Mouse (Mus musculus) embryonic facial prominence, embryonic 12.5 days (tissue): ENCODE measurements around the gene Gm10337. TPM values are rescaled to one million over a fixed set of nuclear protein-coding genes. Genes with fewer than 3 reads are reported as not detected.
A peak's percentile ranks its signal among the peaks of the same experiment; 100 is the strongest.

Experiments
- ATAC-seq: fragments of 200-750 bp; cut with Nextera tagmentation; 2 replicates; pipeline ENCODE4 v1.8.0; 2017; ENCODE audit not compliant: insufficient number of reproducible peaks, insufficient read depth, low FRiP score, low TSS enrichment
- H3K27ac ChIP-seq: fragments of 300-500 bp; sonication (generic); 2 replicates; pipeline ENCODE4 v1.5.1; 2016; ENCODE audit warnings: mild to moderate bottlenecking
- H3K27me3 ChIP-seq: fragments of 300-500 bp; sonication (generic); 2 replicates; pipeline ENCODE4 v1.6.1; 2016; ENCODE audit warnings: mild to moderate bottlenecking, moderate library complexity
- H3K36me3 ChIP-seq: fragments of 300-500 bp; sonication (generic); 2 replicates; pipeline ENCODE4 v1.6.1; 2016; ENCODE audit warnings: mild to moderate bottlenecking
- H3K4me1 ChIP-seq: fragments of 300-500 bp; sonication (generic); 2 replicates; pipeline ENCODE4 v1.6.1; 2016
- H3K4me2 ChIP-seq: fragments of 300-500 bp; sonication (generic); replicated peaks from 2 replicates; pipeline ENCODE4 v1.6.1; 2016; ENCODE audit warnings: mild to moderate bottlenecking, moderate library complexity
- H3K4me3 ChIP-seq: fragments of 300-500 bp; sonication (generic); 2 replicates; pipeline ENCODE4 v1.5.1; 2016; ENCODE audit warnings: mild to moderate bottlenecking
- H3K9ac ChIP-seq: fragments of 300-500 bp; sonication (generic); 2 replicates; pipeline ENCODE4 v1.6.1; 2016; ENCODE audit warnings: mild to moderate bottlenecking, moderate library complexity
- H3K9me3 ChIP-seq: fragments of 300-500 bp; sonication (generic); 2 replicates; pipeline ENCODE4 v1.6.1; 2016; ENCODE audit warnings: mild to moderate bottlenecking, moderate library complexity
- WGBS: fragments of 180-500 bp; shearing (Covaris S2); methylation state at CpG from one replicate; pipeline ENCODE4 v1.1.7; 2016; 5-methylcytosine and 5-hydroxymethylcytosine counted together
- polyA plus RNA-seq: library from polyadenylated mRNA; unstranded; fragments of >200 nt; fragmentation: Nextera tagmentation; extraction: Ambion mirVana; gene quantifications from 2 replicates; pipeline ENCODE4 v1.2.1, GENCODE M21; 2016

The Gm10337 gene
- polyA plus RNA-seq, 1 experiment from 2014 or later: not detected

DNA sequence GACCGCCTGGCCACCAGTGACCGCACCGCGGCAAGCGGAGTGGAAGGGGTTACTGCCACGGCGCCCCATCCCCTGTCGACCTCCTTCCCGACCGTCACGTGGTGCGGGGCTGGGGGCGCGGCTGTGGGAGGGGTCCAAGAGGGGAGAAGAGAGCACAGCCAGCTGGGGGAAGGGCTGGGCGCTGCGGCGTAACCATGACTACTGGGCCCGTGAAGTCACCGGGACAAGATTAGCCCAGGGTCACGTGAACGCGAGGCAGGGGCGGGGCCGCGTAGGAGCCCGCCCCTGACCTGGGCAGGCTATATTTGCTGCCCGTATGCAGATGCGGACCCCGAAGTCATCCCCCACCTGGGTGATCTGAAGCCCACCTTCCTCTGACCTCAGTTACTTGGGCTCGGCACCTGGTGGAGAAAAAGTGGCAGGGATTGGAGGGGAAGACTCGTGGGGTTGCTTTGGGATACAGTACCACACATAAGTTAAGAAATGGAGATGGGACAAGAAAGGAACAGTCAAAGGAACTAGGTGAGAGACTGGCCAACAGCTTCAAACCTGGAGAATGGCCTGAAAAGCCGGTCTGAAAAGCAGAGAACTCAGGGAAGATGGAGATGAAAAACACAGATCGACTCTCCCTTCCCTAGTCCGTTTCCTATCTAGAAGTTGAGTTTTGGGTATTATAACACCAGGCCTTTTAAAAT lies 7.2 kb downstream of the Gm10337 start:
- peak overlapping the region; percentile 64 for H3K9ac ChIP-seq
- H3K27me3 ChIP-seq: no peaks in the 10 kb centered on the region
- peak; percentile 89 for ATAC-seq
- H3K36me3 ChIP-seq: no peaks in the 10 kb centered on the region
- peak overlapping the region; percentile 76 for H3K4me2 ChIP-seq
- peak overlapping the region; percentile 89 for H3K27ac ChIP-seq
- 2% methylated on average over 34 of the region's 34 CpGs for WGBS
- no peaks in the 10 kb centered on the region for H3K9me3 ChIP-seq
- peaks cover 38% of the 10 kb centered on the region for H3K4me1 ChIP-seq
- H3K4me3 ChIP-seq: peak overlapping the region; percentile 64

DNA sequence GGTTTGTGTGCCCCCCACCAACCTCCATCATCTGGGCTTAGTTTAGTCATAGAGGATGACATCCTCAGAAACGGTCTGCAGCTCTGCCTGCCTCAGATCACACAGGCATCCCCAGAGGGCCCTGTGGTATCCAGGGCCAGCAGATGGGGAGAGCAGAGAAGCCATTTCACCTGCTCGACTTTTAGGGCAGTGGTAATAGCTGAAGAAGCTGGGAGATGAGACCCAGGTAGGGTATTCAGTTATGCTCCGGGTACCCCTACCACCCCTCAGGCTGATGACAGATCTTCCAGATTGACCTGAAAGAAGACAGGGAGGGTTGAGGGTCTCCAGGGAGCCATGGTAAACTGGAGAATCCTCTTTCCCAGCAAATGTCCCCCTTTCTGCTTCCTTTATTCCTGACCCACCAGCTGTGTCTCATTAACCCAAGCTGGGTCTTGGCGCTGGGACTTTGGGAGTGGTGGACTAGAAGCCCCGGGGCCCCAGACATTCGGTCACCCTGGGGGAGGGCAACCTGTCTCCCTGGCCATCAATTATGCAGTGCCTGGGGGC lies 7.8 kb downstream of the Gm10337 start:
- Histone ChIP-seq H3K4me1 (peaks cover 44% of the 10 kb centered on the region), H3K27ac (peak overlapping the region; percentile 89), H3K36me3 (no peaks in the 10 kb centered on the region), H3K4me2 (peak overlapping the region; percentile 76), H3K9me3 (no peaks in the 10 kb centered on the region), H3K4me3 (no peak overlapping the region), H3K9ac (peak overlapping the region; percentile 33), H3K27me3 (no peaks in the 10 kb centered on the region)
- ATAC-seq: no peak
- WGBS: 10% methylated on average over 6 of the region's 6 CpGs

DNA sequence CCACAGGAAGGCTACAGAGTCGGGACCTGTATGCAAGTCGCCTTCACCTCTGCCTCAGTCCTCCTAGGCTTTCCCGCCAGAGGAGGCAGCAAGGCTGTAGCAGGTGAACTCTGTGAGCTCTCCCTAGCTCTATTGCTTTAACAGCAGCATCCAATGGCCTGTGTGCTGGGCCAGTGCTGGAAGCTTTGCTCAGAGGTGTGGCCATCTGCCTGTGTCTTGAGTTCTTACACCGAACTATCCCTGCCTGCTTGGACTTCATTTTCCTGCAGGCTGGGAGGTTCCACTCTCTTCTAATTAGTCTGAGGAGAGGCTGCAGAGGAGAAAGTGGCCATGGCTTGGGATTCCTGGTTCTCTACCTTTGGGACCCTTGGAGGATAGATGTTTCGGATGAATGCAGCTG lies 8.5 kb downstream of the Gm10337 start:
- ATAC-seq: no peak

DNA sequence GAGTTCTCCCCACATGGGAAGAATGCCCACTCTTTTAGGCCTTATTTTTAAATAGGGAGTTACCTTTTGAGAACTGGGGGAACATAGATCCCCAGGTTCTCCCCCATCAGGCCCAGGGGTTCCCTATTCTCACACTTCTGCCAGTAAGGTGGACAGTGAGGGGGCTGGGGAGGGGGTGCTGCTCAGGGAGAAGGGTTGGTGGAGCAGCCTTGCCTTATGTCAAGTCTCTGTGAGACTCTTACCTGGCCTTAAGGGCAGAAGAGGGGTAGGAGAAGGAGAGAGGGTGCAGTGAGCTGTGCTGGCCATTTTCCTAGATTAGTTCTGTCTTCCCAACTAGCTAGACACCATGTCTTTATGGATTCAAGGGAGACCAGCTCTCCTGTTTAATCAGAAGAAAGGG lies 8.9 kb downstream of the Gm10337 start:
- Histone ChIP-seq H3K36me3 (no peaks in the 10 kb centered on the region), H3K9ac (no peak overlapping the region), H3K4me2 (no peak overlapping the region), H3K9me3 (no peaks in the 10 kb centered on the region), H3K4me1 (peaks cover 44% of the 10 kb centered on the region), H3K4me3 (no peak overlapping the region), H3K27me3 (no peaks in the 10 kb centered on the region), H3K27ac (peak overlapping the region; percentile 89; the same call in 1 of the 2 replicates)
- no peak for ATAC-seq

More for the DNA sequence above, 8.5 kb downstream of the Gm10337 start:
- Histone ChIP-seq H3K27ac (peak overlapping the region; percentile 89), H3K4me1 (peaks cover 44% of the 10 kb centered on the region), H3K4me3 (no peak overlapping the region), H3K36me3 (no peaks in the 10 kb centered on the region), H3K9ac (peak overlapping the region; percentile 33), H3K4me2 (peak overlapping the region; percentile 76), H3K27me3 (no peaks in the 10 kb centered on the region), H3K9me3 (no peaks in the 10 kb centered on the region)
- 22% methylated on average over 5 of the region's 5 CpGs for WGBS

DNA sequence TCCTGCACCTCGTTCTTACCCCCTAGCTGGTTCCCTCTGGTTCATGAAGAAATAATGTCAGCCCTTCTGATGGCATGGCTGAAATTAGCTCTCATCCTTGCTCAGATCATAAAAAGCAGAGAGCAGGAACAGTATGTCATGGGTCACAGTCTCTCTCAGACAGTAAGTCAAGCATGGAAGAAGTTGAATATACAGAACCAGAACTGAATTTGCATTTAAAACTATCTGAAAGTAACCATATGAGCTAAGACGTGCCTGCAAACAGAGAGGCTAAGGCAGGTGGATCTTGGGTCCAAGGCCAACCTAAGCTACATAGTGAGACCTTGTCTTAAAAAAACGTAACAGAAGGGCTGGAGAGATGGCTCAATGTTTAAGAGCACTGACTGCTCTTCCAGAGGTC lies 9.5 kb downstream of the Gm10337 start:
- 81% methylated on average over 3 of the region's 3 CpGs for WGBS
- no peak overlapping the region for H3K4me2 ChIP-seq
- no peaks in the 10 kb centered on the region for H3K9me3 ChIP-seq
- H3K27ac ChIP-seq: peak overlapping the region; percentile 89; the same call in 1 of the 2 replicates
- H3K36me3 ChIP-seq: no peaks in the 10 kb centered on the region
- no peak overlapping the region for H3K4me3 ChIP-seq
- no peak overlapping the region for H3K9ac ChIP-seq
- H3K4me1 ChIP-seq: peaks cover 44% of the 10 kb centered on the region
- H3K27me3 ChIP-seq: no peaks in the 10 kb centered on the region
- no peak for ATAC-seq

DNA sequence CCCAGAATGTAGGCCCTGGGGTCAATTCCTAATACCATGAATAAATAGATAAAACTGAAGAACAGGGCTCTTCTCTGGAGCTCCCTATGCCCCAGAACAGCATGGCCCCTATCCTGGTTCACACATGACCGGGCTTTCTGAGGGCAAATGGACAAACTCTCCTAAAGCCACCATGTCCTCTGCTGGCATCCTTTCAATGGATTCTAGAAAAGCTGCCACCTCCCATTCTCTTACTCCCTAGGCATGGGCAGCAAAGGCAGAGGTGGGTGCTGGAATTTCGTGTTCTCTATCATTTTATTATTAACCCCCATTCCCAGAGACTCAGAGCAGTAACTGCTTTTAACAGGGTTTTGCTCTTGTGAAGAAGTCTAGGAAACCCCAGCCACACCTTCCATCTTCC lies 11.7 kb downstream of the Gm10337 start:
- Histone ChIP-seq H3K4me3 (peak overlapping the region; percentile 53; the same call in 1 of the 2 replicates), H3K9me3 (no peaks in the 10 kb centered on the region)
- WGBS: 90% methylated on average over 2 of the region's 2 CpGs

DNA sequence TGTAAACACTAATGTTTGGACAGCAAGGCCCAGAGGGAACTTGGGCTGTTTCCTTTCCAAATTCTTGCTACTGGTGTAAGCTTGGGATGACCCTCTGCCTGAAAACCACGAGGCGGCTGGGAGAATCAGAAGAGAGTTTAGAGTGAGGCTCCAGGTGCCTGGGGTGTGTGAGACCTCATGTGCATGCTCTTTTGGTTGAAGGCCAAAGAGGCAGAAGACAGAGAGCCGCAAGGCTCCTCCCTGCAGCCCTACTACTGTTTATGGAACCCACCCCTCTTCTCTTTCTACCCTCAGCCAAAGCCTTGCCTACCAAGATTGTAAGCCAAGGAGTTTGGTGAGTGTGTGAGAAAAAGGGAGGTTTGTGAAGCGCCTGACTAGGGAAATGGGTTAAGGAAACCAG lies 12.3 kb downstream of the Gm10337 start:
- no peaks in the 10 kb centered on the region for H3K9me3 ChIP-seq
- ATAC-seq: no peak
- 43% methylated on average over 4 of the region's 4 CpGs for WGBS
- peak overlapping the region; percentile 72 for H3K9ac ChIP-seq
- H3K36me3 ChIP-seq: peaks cover 7% of the 10 kb centered on the region; the same call in 1 of the 2 replicates
- no peaks in the 10 kb centered on the region for H3K27me3 ChIP-seq
- peaks cover 46% of the 10 kb centered on the region for H3K4me1 ChIP-seq
- H3K27ac ChIP-seq: peak overlapping the region; percentile 78
- peak overlapping the region; percentile 86 for H3K4me2 ChIP-seq
- peak overlapping the region; percentile 53 for H3K4me3 ChIP-seq

More for the DNA sequence above, 11.7 kb downstream of the Gm10337 start:
- no peak for ATAC-seq
- Histone ChIP-seq H3K9ac (no peak overlapping the region), H3K4me1 (peaks cover 47% of the 10 kb centered on the region), H3K27me3 (no peaks in the 10 kb centered on the region), H3K36me3 (0 out of 2 replicates have a peak, but pooled peaks cover 2% of the 10 kb centered on the region), H3K27ac (no peak overlapping the region), H3K4me2 (peak overlapping the region; percentile 86)

DNA sequence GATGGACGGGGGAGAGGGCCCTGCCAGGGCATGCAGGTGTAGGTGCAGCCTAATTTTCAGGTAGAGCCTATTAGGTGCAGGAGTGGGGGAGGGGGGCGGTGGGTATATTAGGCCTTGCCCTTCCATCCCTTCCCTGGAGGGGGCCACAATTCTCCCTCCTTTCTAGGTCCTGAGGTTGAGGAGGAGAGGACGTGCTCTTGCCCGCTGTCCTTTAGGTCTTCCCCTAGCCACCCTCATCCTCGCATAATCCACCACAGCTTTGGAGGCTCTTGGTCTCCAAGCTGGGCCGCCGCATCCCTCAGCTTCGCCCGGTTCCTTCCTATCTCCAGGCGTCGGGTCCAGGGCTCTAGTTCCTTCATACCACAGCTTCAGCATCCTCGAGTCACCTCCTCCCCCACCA lies 12.8 kb downstream of the Gm10337 start:
- no peak; the same call in 1 of the 2 replicates for ATAC-seq
- H3K4me1 ChIP-seq: peaks cover 41% of the 10 kb centered on the region
- peaks cover 10% of the 10 kb centered on the region; the same call in 1 of the 2 replicates for H3K36me3 ChIP-seq
- peak overlapping the region; percentile 72 for H3K9ac ChIP-seq
- peak overlapping the region; percentile 53 for H3K4me3 ChIP-seq
- peak overlapping the region; percentile 86 for H3K4me2 ChIP-seq
- under 1% methylated on average over 12 of the region's 12 CpGs for WGBS
- H3K27me3 ChIP-seq: no peaks in the 10 kb centered on the region
- H3K9me3 ChIP-seq: no peaks in the 10 kb centered on the region
- H3K27ac ChIP-seq: peak overlapping the region; percentile 78

DNA sequence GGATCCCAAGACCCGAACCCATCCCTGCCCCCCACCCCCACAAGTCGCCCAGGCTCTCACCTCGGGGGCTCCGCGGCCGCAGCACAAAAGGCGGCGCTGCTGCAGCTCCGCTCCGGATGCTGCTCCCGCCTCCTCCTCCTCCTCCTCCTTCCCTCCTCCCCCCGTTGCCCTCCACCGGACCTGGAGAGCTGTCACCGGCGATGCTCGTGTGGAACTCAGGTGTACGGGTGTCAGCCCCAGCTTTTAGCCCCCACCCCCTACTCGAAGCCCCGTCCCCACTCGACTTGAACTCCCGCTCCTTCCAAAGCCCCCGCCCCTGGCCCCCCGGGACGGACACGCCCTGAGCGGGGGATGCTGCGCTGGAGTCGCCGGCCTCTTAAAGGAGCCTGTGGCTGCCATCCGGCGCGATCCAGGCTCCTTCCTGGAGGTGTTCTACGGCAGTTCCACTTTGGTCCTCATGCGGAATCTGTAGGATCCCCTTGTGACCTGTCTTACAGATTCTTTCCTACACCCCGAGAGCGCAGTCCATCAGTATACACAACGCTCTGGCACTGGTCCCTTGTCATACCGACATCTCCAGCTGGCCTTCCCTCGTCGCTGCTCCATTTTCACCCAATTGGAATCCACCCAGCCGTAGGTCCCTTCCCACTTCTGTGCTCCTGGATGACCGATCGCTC lies 13.3 kb downstream of the Gm10337 start, which contains the start of gene Map3k12:
Gene Map3k12, minus strand, starts transcription at position 337 of the 677 bp plus-strand sequence.
- Histone ChIP-seq H3K27ac (peak within 1 kb of the TSS; percentile 99), H3K27me3 (no peaks in the 10 kb centered on the region), H3K4me1 (peaks cover 35% of the 10 kb centered on the region), H3K9ac (peak within 1 kb of the TSS; percentile 72), H3K9me3 (no peaks in the 10 kb centered on the region), H3K36me3 (peaks cover 14% of the 10 kb centered on the region; the same call in 1 of the 2 replicates), H3K4me2 (peak within 1 kb of the TSS; percentile 86), H3K4me3 (peak within 1 kb of the TSS; percentile 53)
- peak; percentile 11; the same call in 1 of the 2 replicates for ATAC-seq
- 1% methylated on average over 43 of the region's 43 CpGs for WGBS

DNA sequence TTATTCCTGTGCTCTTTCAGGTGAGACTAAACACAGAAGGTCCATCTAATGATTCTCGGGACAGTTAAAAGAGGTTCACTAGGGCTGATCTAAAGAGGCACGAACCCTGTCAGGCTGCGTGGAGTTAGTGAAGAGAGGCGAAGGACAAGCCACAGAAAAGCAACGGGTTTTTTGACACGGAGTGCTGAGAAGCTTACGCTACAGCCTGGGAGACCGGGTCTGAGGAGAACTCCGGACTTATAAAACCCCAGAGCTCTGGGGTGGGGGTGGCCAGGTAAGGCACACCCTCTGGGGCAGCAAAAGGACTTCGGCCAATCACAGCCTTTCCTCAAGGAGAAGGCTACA lies 14.1 kb downstream of the Gm10337 start:
- Histone ChIP-seq H3K36me3 (peaks cover 20% of the 10 kb centered on the region), H3K27me3 (no peaks in the 10 kb centered on the region), H3K4me1 (peaks cover 28% of the 10 kb centered on the region), H3K27ac (peak overlapping the region; percentile 78), H3K9ac (peak overlapping the region; percentile 72), H3K4me2 (peak overlapping the region; percentile 86), H3K9me3 (no peaks in the 10 kb centered on the region), H3K4me3 (peak overlapping the region; percentile 53)
- WGBS: under 1% methylated on average over 10 of the region's 10 CpGs
- ATAC-seq: no peak

DNA sequence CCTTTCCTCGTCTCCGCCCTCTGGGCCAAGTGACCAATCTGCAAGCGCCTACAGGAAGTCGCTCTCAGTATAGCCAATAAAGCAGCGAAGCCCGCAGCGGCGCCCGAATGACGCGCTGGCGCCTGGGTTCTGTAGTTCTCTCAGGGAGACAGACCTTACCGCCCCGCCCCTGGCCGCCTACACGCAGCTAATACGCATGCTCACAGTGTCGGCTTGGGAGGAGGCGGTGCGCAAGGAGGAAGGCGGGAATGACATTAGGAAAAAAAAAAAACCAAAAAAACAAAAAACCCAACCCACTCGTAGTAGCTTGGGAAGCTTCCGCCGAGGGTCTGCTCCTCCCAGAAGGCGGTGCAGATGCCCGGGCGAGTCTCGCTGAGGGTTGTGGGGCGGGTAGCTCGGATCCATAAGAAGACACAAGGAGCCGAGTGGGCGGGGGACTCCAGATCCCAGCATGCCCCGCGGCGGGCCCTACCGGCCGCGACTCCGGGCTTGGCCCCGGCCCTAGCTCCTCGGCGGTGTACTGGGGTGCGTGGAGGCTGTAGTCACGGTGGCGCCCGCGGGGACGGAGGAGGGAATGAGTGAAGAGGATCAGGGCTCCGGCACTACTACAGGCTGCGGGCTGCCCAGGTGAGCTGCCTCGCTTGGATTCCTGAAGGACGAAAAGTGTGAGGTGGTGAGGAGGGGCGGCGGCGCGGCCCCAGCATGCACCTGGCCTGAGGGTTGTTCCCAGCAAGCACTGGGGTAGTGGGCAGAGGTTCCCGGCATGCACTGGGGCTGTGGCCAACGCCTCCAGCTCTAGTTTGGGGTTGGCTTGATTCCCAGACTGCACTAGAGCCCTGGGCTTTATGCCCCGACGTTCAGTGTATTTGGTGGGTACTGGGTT lies 14.7 kb downstream of the Gm10337 start, which contains the start of gene Tarbp2:
Gene Tarbp2, plus strand, starts transcription at position 217 of the 883 bp plus-strand sequence.
- H3K27me3 ChIP-seq: no peaks in the 10 kb centered on the region
- no peaks in the 10 kb centered on the region for H3K9me3 ChIP-seq
- H3K36me3 ChIP-seq: peaks cover 25% of the 10 kb centered on the region
- H3K4me3 ChIP-seq: peak within 1 kb of the TSS; percentile 53
- H3K27ac ChIP-seq: peak within 1 kb of the TSS; percentile 99
- peak; percentile 93 for ATAC-seq
- H3K9ac ChIP-seq: peak within 1 kb of the TSS; percentile 81
- peak within 1 kb of the TSS; percentile 86 for H3K4me2 ChIP-seq
- under 1% methylated on average over 60 of the region's 60 CpGs for WGBS
- H3K4me1 ChIP-seq: peaks cover 26% of the 10 kb centered on the region
